In the genomic region with DNA sequence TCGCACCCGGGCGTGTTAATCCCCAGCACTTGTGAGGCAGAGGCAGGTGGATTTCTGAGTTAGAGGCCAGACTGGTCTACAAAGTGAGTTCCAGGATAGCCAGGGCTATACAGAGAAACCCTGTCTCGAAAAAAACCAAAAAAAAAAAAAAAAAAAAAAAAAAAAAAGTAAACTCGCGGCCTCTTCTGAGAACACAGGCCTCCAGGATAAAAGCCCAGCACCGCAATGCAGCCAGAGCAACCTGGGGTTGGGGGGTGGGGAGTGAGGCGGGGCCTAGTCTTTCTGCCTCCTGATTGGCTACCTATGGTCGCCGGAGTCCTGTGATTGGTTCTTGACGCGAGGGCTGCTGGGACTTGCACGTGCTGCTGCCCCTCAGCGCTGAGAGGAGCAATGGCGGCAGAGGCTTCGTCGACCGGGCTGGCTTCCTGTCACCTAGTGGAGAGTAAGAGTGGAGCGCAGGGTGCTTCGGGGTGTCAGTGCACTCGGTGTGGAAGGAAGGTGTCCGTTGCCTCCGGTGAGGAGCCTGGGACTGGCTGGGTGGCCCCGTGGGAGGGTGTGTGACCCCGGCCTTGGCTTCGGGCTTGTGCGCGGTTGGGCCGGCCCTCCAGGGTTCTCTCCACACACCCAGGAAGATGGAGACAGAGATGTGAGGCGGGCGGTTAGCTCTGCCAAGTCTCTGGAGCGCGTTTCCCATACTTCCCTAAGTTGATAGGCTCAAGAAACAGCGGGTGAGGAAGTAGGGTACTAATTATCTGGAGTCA, we compare ENCODE assay signal across 9 mouse cellular contexts. TPM values are rescaled to one million over a fixed set of nuclear protein-coding genes. Genes with fewer than 3 reads are reported as not detected.
DNase-seq lines count a peak whose midpoint lies in the region; ATAC-seq and TF ChIP-seq lines count a peak whose summit lies in the region.
"Had no signal": no experiment of that assay in that cellular context is flagged by ENCODE, and none has a peak within 500 bp of the region (broad histone marks: within the 10 kb centered on the region; RNA-seq: fewer than 3 reads in every experiment).

A gene (plus strand): TSS at position 271 of the 761 bp plus-strand sequence.

- ATAC-seq in midbrain, embryonic 11.5 days (ENCODE audit: low FRiP score), result no peak
- ATAC-seq in midbrain, embryonic 14.5 days (ENCODE audit: low FRiP score, low TSS enrichment), result no peak
- peak; percentile 52; the same call in 1 of the 2 replicates for ATAC-seq in liver, embryonic 14.5 days (ENCODE audit: insufficient read depth)
- ATAC-seq in forebrain, postnatal 0 days, result no peak

- H3K36me3 ChIP-seq in midbrain, embryonic 11.5 days (ENCODE audit: control insufficient read depth, insufficient read depth, low read length), result no peaks in the 10 kb centered on the region
- no peaks in the 10 kb centered on the region for H3K36me3 ChIP-seq in midbrain, embryonic 14.5 days (ENCODE audit: control insufficient read depth, insufficient read depth, low read length)
- no peaks in the 10 kb centered on the region for H3K36me3 ChIP-seq in erythroblast, embryonic 14.5 days (ENCODE audit: control insufficient read depth)
- no peaks in the 10 kb centered on the region for H3K36me3 ChIP-seq in liver, embryonic 14.5 days (replicated peaks; ENCODE audit: control insufficient read depth, insufficient read depth, low read depth)
- no peaks in the 10 kb centered on the region for H3K36me3 ChIP-seq in forebrain, postnatal 0 days (ENCODE audit: insufficient read depth)

- no peak within 1 kb of the TSS for H3K9ac ChIP-seq in midbrain, embryonic 11.5 days (ENCODE audit: low read length)
- no peak within 1 kb of the TSS for H3K9ac ChIP-seq in midbrain, embryonic 14.5 days (replicated peaks; ENCODE audit: low read length)
- no peak within 1 kb of the TSS for H3K9ac ChIP-seq in liver, embryonic 14.5 days (replicated peaks)
- H3K9ac ChIP-seq in forebrain, postnatal 0 days, result no peak within 1 kb of the TSS

- TF ChIP-seq CTCF in liver, embryonic 14.5 days (IDR thresholded peaks at IDR 0.05; ENCODE audit: low read depth), result peak; percentile 14; the same call in 1 of the 2 replicates
- no peak for TF ChIP-seq CTCF in forebrain, postnatal 0 days (IDR thresholded peaks at IDR 0.05; ENCODE audit: low read depth)

- DNase-seq in midbrain, embryonic 11.5 days (ENCODE audit: low spot score, missing footprints), result peak; percentile 76
- no peak for DNase-seq in midbrain, embryonic 14.5 days
- DNase-seq in liver, embryonic 14.5 days (ENCODE audit: low read depth in 3 of 3, low spot score in 3 of 3), result peak in 2 of 3 experiments; percentile 5 to 17
- no peak for DNase-seq in left cerebral cortex, adult 9 months (ENCODE audit: low spot score in 2 of 2)
- DNase-seq in layer of hippocampus, postnatal 25 days (ENCODE audit: extremely low spot score in 1 of 2, low spot score in 1 of 2), result no peak
- DNase-seq in forebrain, postnatal 0 days, result no peak
- DNase-seq: gastrocnemius, postnatal 25 days had no signal

- no peak within 1 kb of the TSS for H3K27ac ChIP-seq in midbrain, embryonic 11.5 days (ENCODE audit: low read depth, low read length)
- no peak within 1 kb of the TSS for H3K27ac ChIP-seq in midbrain, embryonic 14.5 days (replicated peaks; ENCODE audit: low read depth, low read length)
- H3K27ac ChIP-seq in liver, embryonic 14.5 days, result no peak within 1 kb of the TSS
- no peak within 1 kb of the TSS for H3K27ac ChIP-seq in forebrain, postnatal 0 days (ENCODE audit: low read depth, low read length)
- H3K27ac ChIP-seq: macrophage had no signal

- H3K4me2 ChIP-seq in midbrain, embryonic 11.5 days, result peak within 1 kb of the TSS; percentile 20; the same call in 1 of the 2 replicates
- no peak within 1 kb of the TSS for H3K4me2 ChIP-seq in midbrain, embryonic 14.5 days (ENCODE audit: low read length)
- peak within 1 kb of the TSS; percentile 48 for H3K4me2 ChIP-seq in liver, embryonic 14.5 days (ENCODE audit: low read depth)
- H3K4me2 ChIP-seq in forebrain, postnatal 0 days (ENCODE audit: low read depth), result no peak within 1 kb of the TSS

- H3K9me3 ChIP-seq in midbrain, embryonic 11.5 days (ENCODE audit: control insufficient read depth, low read length), result no peaks in the 10 kb centered on the region
- H3K9me3 ChIP-seq in midbrain, embryonic 14.5 days (ENCODE audit: control insufficient read depth, low read length), result no peaks in the 10 kb centered on the region
- H3K9me3 ChIP-seq in erythroblast, embryonic 14.5 days (ENCODE audit: control insufficient read depth, low read length), result no peaks in the 10 kb centered on the region; the same call in 1 of the 2 replicates
- no peaks in the 10 kb centered on the region for H3K9me3 ChIP-seq in liver, embryonic 14.5 days (ENCODE audit: control insufficient read depth, low read length)
- no peaks in the 10 kb centered on the region for H3K9me3 ChIP-seq in forebrain, postnatal 0 days (ENCODE audit: low read length)

- no peak for TF ChIP-seq EP300 in liver, embryonic 14.5 days (IDR thresholded peaks at IDR 0.05; ENCODE audit: low read depth)

- no peak within 1 kb of the TSS for H3K4me3 ChIP-seq in midbrain, embryonic 11.5 days (ENCODE audit: low read depth, low read length)
- H3K4me3 ChIP-seq in midbrain, embryonic 14.5 days (replicated peaks; ENCODE audit: low read depth, low read length), result no peak within 1 kb of the TSS
- H3K4me3 ChIP-seq in erythroblast, embryonic 14.5 days (replicated peaks), result peak within 1 kb of the TSS; percentile 50
- H3K4me3 ChIP-seq in liver, embryonic 14.5 days (ENCODE audit: insufficient read depth in 1 of 2, low read depth in 2 of 2, low read length in 2 of 2), result peak within 1 kb of the TSS; percentile 18 to 27; a peak in 3 of 4 replicates
- H3K4me3 ChIP-seq in forebrain, postnatal 0 days (ENCODE audit: low read depth, low read length), result no peak within 1 kb of the TSS

- H3K27me3 ChIP-seq in midbrain, embryonic 11.5 days (ENCODE audit: control insufficient read depth, insufficient read depth, low read length), result no peaks in the 10 kb centered on the region
- no peaks in the 10 kb centered on the region for H3K27me3 ChIP-seq in midbrain, embryonic 14.5 days (ENCODE audit: control insufficient read depth, insufficient read depth, low read length)
- H3K27me3 ChIP-seq in erythroblast, embryonic 14.5 days (ENCODE audit: control insufficient read depth), result no peaks in the 10 kb centered on the region
- H3K27me3 ChIP-seq in liver, embryonic 14.5 days (ENCODE audit: control insufficient read depth, insufficient read depth, low read length), result no peaks in the 10 kb centered on the region
- H3K27me3 ChIP-seq in forebrain, postnatal 0 days (ENCODE audit: insufficient read depth, low read length), result no peaks in the 10 kb centered on the region

- 73% methylated on average over 34 of the region's 34 CpGs for WGBS in midbrain, embryonic 11.5 days
- 69% methylated on average over 34 of the region's 34 CpGs for WGBS in midbrain, embryonic 14.5 days
- WGBS in liver, embryonic 14.5 days (ENCODE audit: insufficient replicate concordance), result 58% methylated on average over 33 of the region's 34 CpGs
- 72% methylated on average over 34 of the region's 34 CpGs for WGBS in forebrain, postnatal 0 days

- no peaks in the 10 kb centered on the region for H3K4me1 ChIP-seq in midbrain, embryonic 11.5 days (ENCODE audit: control insufficient read depth, insufficient read depth, low read length)
- H3K4me1 ChIP-seq in midbrain, embryonic 14.5 days (ENCODE audit: control insufficient read depth, insufficient read depth, low read length), result no peaks in the 10 kb centered on the region
- H3K4me1 ChIP-seq in erythroblast, embryonic 14.5 days (ENCODE audit: control insufficient read depth), result peaks cover 2% of the 10 kb centered on the region; the same call in 1 of the 2 replicates
- no peaks in the 10 kb centered on the region for H3K4me1 ChIP-seq in liver, embryonic 14.5 days (replicated peaks; ENCODE audit: control insufficient read depth in 2 of 2, insufficient read depth in 2 of 2, low read length in 1 of 2)
- H3K4me1 ChIP-seq in forebrain, postnatal 0 days (ENCODE audit: insufficient read depth), result no peaks in the 10 kb centered on the region

RNA-seq across cellular contexts. Expression of the gene that starts here (rescaled TPM):
- polyA plus RNA-seq in midbrain, embryonic 11.5 days (2014; fragmentation: Nextera tagmentation; extraction: Ambion mirVana), result 1.3 and 2.1 TPM in 2 replicates
- 1.2 and 2.4 TPM in 2 replicates for polyA plus RNA-seq in midbrain, embryonic 14.5 days (2014; fragmentation: Nextera tagmentation; extraction: Ambion mirVana)
- not detected in 2 replicates for polyA plus RNA-seq in erythroblast, embryonic 14.5 days (2012)
- polyA plus RNA-seq in liver, embryonic 14.5 days (2012; rRNA removed), result 0.52 and 0.97 TPM in 2 replicates
- 0.81 and 1.1 TPM in 2 replicates for polyA plus RNA-seq in liver, embryonic 14.5 days (2014; fragmentation: Nextera tagmentation; extraction: Ambion mirVana)
- under 1 TPM; 0.62 to 0.94 TPM for total RNA-seq in layer of hippocampus, postnatal 25 days (2021)
- 0.54 and 3.4 TPM in 2 replicates for total RNA-seq in forebrain, postnatal 0 days (2014; rRNA removed)
- 0.53 and 0.97 TPM in 2 replicates for polyA plus RNA-seq in forebrain, postnatal 0 days (2015; fragmentation: Nextera tagmentation; extraction: Ambion mirVana)
- total RNA-seq: gastrocnemius, postnatal 25 days had no signal

Comparison
In these comparisons a context has a peak if more than half of its experiments do, and no peak if none do; other contexts are left out.
1. DNase-seq: peak in midbrain, embryonic 11.5 days (single experiment) and liver, embryonic 14.5 days (2 of 3); none in midbrain, embryonic 14.5 days (single experiment), left cerebral cortex, adult 9 months (0 of 2), layer of hippocampus, postnatal 25 days (0 of 2) and forebrain, postnatal 0 days (single experiment).
2. H3K4me2 ChIP-seq: peak in midbrain, embryonic 11.5 days (single experiment) and liver, embryonic 14.5 days (single experiment); none in midbrain, embryonic 14.5 days (single experiment) and forebrain, postnatal 0 days (single experiment).
3. H3K4me3 ChIP-seq: peak in erythroblast, embryonic 14.5 days (single experiment) and liver, embryonic 14.5 days (2 of 2); none in midbrain, embryonic 11.5 days (single experiment), midbrain, embryonic 14.5 days (single experiment) and forebrain, postnatal 0 days (single experiment).